Mouse (Mus musculus): Measurements from ENCODE around the gene Olfr509. TPM values are rescaled to one million over a fixed set of nuclear protein-coding genes. Genes with fewer than 3 reads are reported as not detected.

Gene Olfr509
- not detected in 4 replicates for total RNA-seq (2023; ENCODE audit: inconsistent age)

GRCm38 (mm10) chr7:108651806-108652205, at the start of gene Olfr509:
TSS of gene Olfr509 (minus strand) at chr7:108651906.

GRCm38 (mm10) chr7:108666118-108666517, 14.4 kb upstream of the Olfr509 start, which contains the start of gene Olfr510:
TSS of gene Olfr510 (plus strand) at chr7:108666418.

DNA sequence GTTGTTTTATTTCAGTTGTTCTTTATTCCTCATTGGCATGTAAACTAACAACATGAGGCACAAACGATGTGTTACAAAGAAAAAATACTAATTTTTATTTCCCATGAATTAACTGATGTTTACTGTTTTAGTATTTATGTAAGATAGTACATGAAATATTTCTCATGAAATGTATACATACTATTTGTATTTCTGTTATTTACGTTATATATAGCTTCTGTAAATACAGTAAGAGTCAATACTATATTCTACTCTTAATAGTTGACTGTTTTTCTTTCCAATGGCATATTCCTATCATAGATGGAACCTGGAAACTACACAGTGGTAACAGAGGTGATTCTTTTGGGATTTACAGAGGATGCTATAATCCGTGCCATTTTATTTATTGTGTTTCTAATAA, 22.0 kb downstream of the Olfr509 start, which contains the start of gene Olfr508:
Gene Olfr508 (plus strand): TSS at position 301 of the 400 bp plus-strand sequence.

DNA sequence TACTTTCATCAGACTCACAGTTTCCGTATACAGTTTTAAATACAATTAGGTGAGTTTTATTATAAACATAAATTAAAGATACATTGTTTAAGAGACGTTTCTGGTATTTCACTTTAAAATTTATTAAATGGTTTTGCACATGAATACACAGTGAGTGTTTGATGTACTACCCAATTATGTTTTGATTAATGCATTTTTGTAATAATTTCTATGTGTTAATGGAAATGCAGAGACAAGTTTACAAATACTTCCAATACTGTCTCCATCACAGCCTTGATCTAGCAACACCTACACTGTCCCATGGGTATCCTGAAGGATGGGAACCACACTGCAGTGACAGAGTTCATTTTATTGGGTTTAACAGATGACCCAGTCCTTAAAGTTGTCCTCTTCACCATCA, 30.2 kb downstream of the Olfr509 start, which contains the start of gene Olfr507:
Gene Olfr507 (plus strand): TSS at position 301 of the 400 bp plus-strand sequence.

DNA sequence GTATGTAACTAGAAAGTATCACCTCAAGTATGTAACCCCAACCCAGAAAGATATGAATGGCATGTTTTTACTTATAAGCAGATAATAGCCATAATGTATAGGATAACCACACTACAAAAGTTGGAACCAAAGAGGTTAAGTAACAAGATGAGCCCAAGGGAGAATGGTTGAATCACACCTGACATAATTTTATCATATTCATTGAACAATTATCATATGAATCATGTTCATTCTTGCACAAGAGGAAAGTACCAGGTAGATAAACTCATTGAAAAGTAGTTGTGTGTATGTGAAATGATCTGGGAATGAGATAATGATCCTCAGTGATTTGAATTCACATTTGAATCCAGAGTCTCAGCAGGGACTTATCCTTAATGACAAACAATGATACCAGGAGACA, 41.2 kb downstream of the Olfr509 start, which contains the start of gene Olfr506:
Gene Olfr506 (plus strand): TSS at position 301 of the 400 bp plus-strand sequence.

Other genes starting within 250 kb of the Olfr509 start
- gene Olfr497, start 231.5 kb downstream of the Olfr509 start, total RNA-seq (2023; ENCODE audit: inconsistent age): not detected in 4 replicates
- not detected in 4 replicates for gene Olfr498, start 186.6 kb downstream of the Olfr509 start, total RNA-seq (2023; ENCODE audit: inconsistent age)
- gene Olfr502, start 126.8 kb downstream of the Olfr509 start, total RNA-seq (2023; ENCODE audit: inconsistent age): not detected in 4 replicates
- not detected in 4 replicates for gene Olfr503, start 107.4 kb downstream of the Olfr509 start, total RNA-seq (2023; ENCODE audit: inconsistent age)
- not detected in 4 replicates for gene Olfr504, start 86.1 kb downstream of the Olfr509 start, total RNA-seq (2023; ENCODE audit: inconsistent age)
- not detected in 4 replicates for gene Olfr506, start 41.1 kb downstream of the Olfr509 start, total RNA-seq (2023; ENCODE audit: inconsistent age)
- gene Olfr507, start 30.1 kb downstream of the Olfr509 start, total RNA-seq (2023; ENCODE audit: inconsistent age): not detected in 4 replicates
- not detected in 4 replicates for gene Olfr508, start 21.9 kb downstream of the Olfr509 start, total RNA-seq (2023; ENCODE audit: inconsistent age)
- gene Olfr510, start 14.5 kb upstream of the Olfr509 start, total RNA-seq (2023; ENCODE audit: inconsistent age): not detected in 4 replicates
- gene Olfr512, start 61.4 kb upstream of the Olfr509 start, total RNA-seq (2023; ENCODE audit: inconsistent age): not detected in 4 replicates
- gene Olfr513, start 99.1 kb upstream of the Olfr509 start, total RNA-seq (2023; ENCODE audit: inconsistent age): not detected in 4 replicates
- gene Olfr514, start 174.1 kb upstream of the Olfr509 start, total RNA-seq (2023; ENCODE audit: inconsistent age): not detected in 4 replicates
- not detected in 4 replicates for gene Olfr516, start 198.6 kb upstream of the Olfr509 start, total RNA-seq (2023; ENCODE audit: inconsistent age)
- not detected in 4 replicates for gene Olfr517, start 220.5 kb upstream of the Olfr509 start, total RNA-seq (2023; ENCODE audit: inconsistent age)
- gene Olfr518, start 233.1 kb upstream of the Olfr509 start, total RNA-seq (2023; ENCODE audit: inconsistent age): not detected in 4 replicates
- not detected in 4 replicates for gene Olfr519, start 242.5 kb upstream of the Olfr509 start, total RNA-seq (2023; ENCODE audit: inconsistent age)

Data from B cell, adult (primary cell).